Mouse (Mus musculus) liver, postnatal 0 days (tissue): ENCODE measurements around the gene Fchsd2. TPM values are rescaled to one million over a fixed set of nuclear protein-coding genes. Genes with fewer than 3 reads are reported as not detected.

Experiments used
- ATAC-seq: fragments of 200-750 bp; cut with Nextera tagmentation; 2 replicates; pipeline ENCODE4 v1.8.0; 2017; ENCODE audit warnings: mild to moderate bottlenecking, moderate library complexity
- DNase-seq: peaks from one replicate; pipeline ENCODE4 v3.0.0-alpha.2; 2016
- H3K27ac ChIP-seq: fragments of 300-500 bp; sonication (generic); 2 replicates; pipeline ENCODE4 v1.5.1; 2014; ENCODE audit warnings: antibody characterized with exemption, moderate library complexity, mild to moderate bottlenecking, low read depth
- H3K27me3 ChIP-seq: fragments of 300-500 bp; sonication (generic); 2 replicates; pipeline ENCODE4 v1.6.1; 2014; ENCODE audit warnings: low read length, control low read depth, mixed read lengths; ENCODE audit not compliant: insufficient read depth
- H3K36me3 ChIP-seq: fragments of 300-500 bp; sonication (generic); replicated peaks from 2 replicates; pipeline ENCODE4 v1.6.1; 2014; ENCODE audit warnings: mild to moderate bottlenecking, control low read depth, low read length, moderate library complexity, mixed read lengths; ENCODE audit not compliant: insufficient read depth
- H3K4me1 ChIP-seq: fragments of 300-500 bp; sonication (generic); 2 replicates; pipeline ENCODE4 v1.6.1; 2014; ENCODE audit warnings: antibody characterized with exemption, mild to moderate bottlenecking, control low read depth; ENCODE audit not compliant: insufficient read depth
- H3K4me2 ChIP-seq: fragments of 300-500 bp; sonication (generic); 2 replicates; pipeline ENCODE4 v1.6.1; 2014; ENCODE audit warnings: low read depth, mild to moderate bottlenecking, low read length, moderate library complexity, mixed read lengths
- H3K4me3 ChIP-seq: fragments of 300-500 bp; sonication (generic); 2 replicates; pipeline ENCODE4 v1.5.1; 2014; ENCODE audit warnings: low read depth, low read length
- H3K9ac ChIP-seq: fragments of 300-500 bp; sonication (generic); replicated peaks from 2 replicates; pipeline ENCODE4 v1.6.1; 2014; ENCODE audit warnings: mild to moderate bottlenecking, moderate library complexity
- H3K9me3 ChIP-seq: fragments of 300-500 bp; sonication (generic); 2 replicates; pipeline ENCODE4 v1.6.1; 2016; ENCODE audit warnings: mild to moderate bottlenecking, control low read depth, low read length, mixed read lengths
- CTCF ChIP-seq: sonication (generic); IDR thresholded peaks from 2 replicates; pipeline ENCODE4 v1.5.1; 2016; ENCODE audit warnings: antibody characterized with exemption, low read depth
- EP300 ChIP-seq: IDR thresholded peaks from 2 replicates; pipeline ENCODE4 v1.6.1; 2016; ENCODE audit warnings: antibody characterized with exemption, low read depth, mild to moderate bottlenecking
- WGBS: fragments of 180-500 bp; shearing (Covaris S2); extraction: QIAGEN DNeasy Blood & Tissue Kit; methylation state at CpG from one replicate; pipeline ENCODE4 v1.1.7; 2014; ENCODE audit not compliant: insufficient replicate concordance; 5-methylcytosine and 5-hydroxymethylcytosine counted together
- polyA plus RNA-seq: library from polyadenylated mRNA; unstranded; fragments of >200 nt; fragmentation: Nextera tagmentation; extraction: Ambion mirVana; gene quantifications from 2 replicates; pipeline ENCODE4 v1.2.1, GENCODE M21; 2015

Fchsd2 gene
- polyA plus RNA-seq, 1 experiment from 2014 or later, result 7.8 TPM

DNA sequence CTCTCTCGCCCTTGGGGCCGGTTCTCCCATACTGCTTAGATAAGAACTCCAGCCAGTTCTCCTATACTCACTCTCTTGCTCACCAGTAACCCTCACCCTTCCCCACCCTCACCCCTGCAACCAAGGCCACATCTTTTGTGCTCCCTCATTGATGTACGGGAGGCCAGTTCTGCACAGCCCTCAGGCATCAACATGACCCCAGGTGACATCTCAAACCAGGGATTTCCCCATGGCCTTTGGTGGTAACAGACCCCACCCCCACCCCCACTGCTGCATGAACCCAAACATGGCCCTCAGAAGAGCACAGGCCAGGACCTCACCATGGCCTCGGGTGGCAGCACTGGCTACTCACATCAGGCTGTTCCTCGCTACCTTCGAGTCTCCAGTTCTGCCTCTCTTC, 23.4 kb upstream of the Fchsd2 start:
- no peaks in the 10 kb centered on the region for H3K36me3 ChIP-seq
- no peaks in the 10 kb centered on the region for H3K27me3 ChIP-seq
- H3K9me3 ChIP-seq, result no peaks in the 10 kb centered on the region
- H3K4me3 ChIP-seq, result no peak overlapping the region
- 56% methylated on average over 6 of the region's 6 CpGs for WGBS
- no peak for TF ChIP-seq EP300
- no peak for TF ChIP-seq CTCF
- ATAC-seq (no peak), DNase-seq (no peak)
- no peak overlapping the region for H3K4me2 ChIP-seq
- H3K9ac ChIP-seq, result no peak overlapping the region
- H3K4me1 ChIP-seq, result peaks cover 46% of the 10 kb centered on the region
- no peak overlapping the region for H3K27ac ChIP-seq

- H3K9ac ChIP-seq, result no peak overlapping the region
- no peak for DNase-seq
- no peaks in the 10 kb centered on the region for H3K36me3 ChIP-seq
- no peak for ATAC-seq
- H3K27ac ChIP-seq, result no peak overlapping the region
- H3K9me3 ChIP-seq, result no peaks in the 10 kb centered on the region
- H3K4me1 ChIP-seq, result peaks cover 57% of the 10 kb centered on the region
- H3K27me3 ChIP-seq, result no peaks in the 10 kb centered on the region
- 16% methylated on average over 4 of the region's 4 CpGs for WGBS
- TF ChIP-seq EP300 (no peak), CTCF (no peak)
- H3K4me2 ChIP-seq, result no peak overlapping the region
- no peak overlapping the region for H3K4me3 ChIP-seq
Measured at GRCm38 (mm10) chr7:101070406-101070805, 22.3 kb upstream of the Fchsd2 start.

DNA sequence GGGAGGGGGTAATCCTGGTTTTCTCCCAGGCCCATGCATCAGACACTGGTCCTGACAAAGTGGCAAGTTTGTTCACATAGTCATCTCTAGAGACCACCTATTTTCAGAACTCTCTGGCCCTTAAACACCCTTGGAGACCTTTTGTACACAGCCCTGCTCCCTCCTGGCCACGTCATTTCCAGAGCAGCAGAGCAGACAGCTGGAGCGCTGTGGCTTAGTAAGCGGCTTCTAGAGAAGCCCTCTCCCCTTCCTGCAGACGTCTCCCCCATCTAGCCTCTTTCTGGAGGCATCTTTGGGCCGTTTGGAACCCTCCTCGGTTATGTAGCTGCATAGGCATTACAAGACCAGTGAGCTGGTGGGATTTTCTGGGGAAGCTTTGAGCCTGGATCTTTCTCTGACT, 21.6 kb upstream of the Fchsd2 start:
- H3K9me3 ChIP-seq, result no peaks in the 10 kb centered on the region
- H3K4me1 ChIP-seq, result peaks cover 52% of the 10 kb centered on the region
- no peak overlapping the region for H3K4me2 ChIP-seq
- DNase-seq (no peak), ATAC-seq (no peak)
- 26% methylated on average over 6 of the region's 6 CpGs for WGBS
- no peaks in the 10 kb centered on the region for H3K36me3 ChIP-seq
- no peak overlapping the region for H3K4me3 ChIP-seq
- no peak for TF ChIP-seq EP300
- no peak for TF ChIP-seq CTCF
- H3K27me3 ChIP-seq, result no peaks in the 10 kb centered on the region
- H3K9ac ChIP-seq, result no peak overlapping the region
- no peak overlapping the region for H3K27ac ChIP-seq

DNA sequence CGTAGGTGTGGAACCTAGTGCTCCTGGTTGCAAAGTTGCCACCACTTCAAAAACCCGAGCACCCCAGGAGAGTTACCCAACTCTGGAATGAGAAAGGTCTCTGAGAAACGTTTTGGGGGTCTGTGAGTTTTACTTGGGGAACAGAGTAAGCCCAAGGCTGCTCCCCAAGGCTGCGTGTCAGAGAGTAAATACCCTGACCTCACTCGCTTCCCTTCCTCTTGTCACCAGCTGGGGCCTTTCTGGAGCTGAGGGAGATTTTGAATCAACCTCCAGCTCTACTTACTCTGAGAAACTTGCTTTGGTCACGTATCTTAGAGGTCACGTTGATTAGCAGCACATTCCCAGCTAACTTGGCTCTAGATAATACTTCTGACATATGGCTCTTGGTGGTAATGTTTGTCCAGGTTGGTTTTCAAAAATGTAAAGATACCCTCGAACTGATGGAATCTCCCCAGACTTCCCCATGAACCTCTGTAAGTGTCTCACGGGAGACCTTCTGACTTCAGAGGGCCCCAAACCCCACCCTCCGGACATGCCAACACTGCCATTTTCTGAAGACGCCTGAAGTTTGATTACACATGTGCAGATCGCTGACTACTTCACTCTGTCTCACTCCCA, 20.4 kb upstream of the Fchsd2 start:
- H3K36me3 ChIP-seq, result no peaks in the 10 kb centered on the region
- TF ChIP-seq CTCF (no peak), EP300 (no peak)
- H3K4me2 ChIP-seq, result no peak overlapping the region
- no peaks in the 10 kb centered on the region for H3K27me3 ChIP-seq
- H3K9me3 ChIP-seq, result no peaks in the 10 kb centered on the region
- no peak overlapping the region for H3K4me3 ChIP-seq
- H3K9ac ChIP-seq, result no peak overlapping the region
- ATAC-seq (no peak), DNase-seq (no peak)
- 37% methylated on average over 12 of the region's 12 CpGs for WGBS
- no peak overlapping the region for H3K27ac ChIP-seq
- peaks cover 43% of the 10 kb centered on the region for H3K4me1 ChIP-seq

DNA sequence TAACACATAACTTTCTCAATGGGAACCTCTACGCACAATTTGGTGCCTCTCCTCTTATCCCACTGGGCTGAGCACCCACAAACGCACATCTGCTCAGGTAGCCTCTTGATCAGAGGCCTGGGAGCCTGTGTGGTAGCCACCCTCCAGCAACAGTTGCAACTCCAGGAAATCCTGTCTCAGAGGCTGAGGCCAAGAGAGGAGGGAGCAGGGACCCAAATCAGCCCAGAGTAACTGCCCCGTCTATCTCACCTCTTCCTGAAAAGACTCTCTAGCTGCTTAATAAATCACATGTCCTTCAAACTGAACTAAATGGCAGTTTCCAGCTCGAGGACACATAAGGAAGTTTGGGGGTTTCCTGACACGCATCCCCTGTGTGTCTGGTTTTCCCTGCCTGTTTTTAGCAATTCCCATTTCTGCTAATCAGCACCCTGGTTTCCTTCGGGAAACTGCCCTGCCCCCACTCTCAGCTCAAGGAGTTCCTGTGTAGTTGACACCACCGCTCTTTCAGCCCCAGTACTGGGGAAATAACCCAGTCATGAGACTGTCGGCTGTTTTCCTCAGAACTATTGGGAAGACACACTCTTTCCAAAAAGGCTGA, 18.4 kb upstream of the Fchsd2 start:
- Histone ChIP-seq H3K9ac (no peak overlapping the region), H3K36me3 (no peaks in the 10 kb centered on the region), H3K4me1 (peaks cover 31% of the 10 kb centered on the region), H3K9me3 (no peaks in the 10 kb centered on the region), H3K27ac (peak overlapping the region; percentile 30), H3K4me2 (no peak overlapping the region), H3K4me3 (no peak overlapping the region), H3K27me3 (no peaks in the 10 kb centered on the region)
- TF ChIP-seq CTCF (no peak), EP300 (peak; percentile 62)
- WGBS, result 31% methylated on average over 8 of the region's 8 CpGs
- ATAC-seq, result peak; percentile 66
- DNase-seq, result no peak

GRCm38 (mm10) chr7:101083562-101084166, 9.0 kb upstream of the Fchsd2 start:
- TF ChIP-seq CTCF (no peak), EP300 (no peak)
- Histone ChIP-seq H3K4me1 (peaks cover 26% of the 10 kb centered on the region), H3K27me3 (no peaks in the 10 kb centered on the region), H3K9me3 (no peaks in the 10 kb centered on the region), H3K4me2 (no peak overlapping the region), H3K36me3 (no peaks in the 10 kb centered on the region), H3K27ac (peak overlapping the region; percentile 9), H3K9ac (no peak overlapping the region), H3K4me3 (no peak overlapping the region)
- ATAC-seq, result peak; percentile 62
- DNase-seq, result no peak
- WGBS, result 44% methylated on average over 9 of the region's 9 CpGs
